Mouse (Mus musculus): ENCODE measurements around the gene Olfr877. TPM values are rescaled to one million over a fixed set of nuclear protein-coding genes. Genes with fewer than 3 reads are reported as not detected.

Olfr877 gene
- polyA plus RNA-seq, 1 experiment from 2014 or later, result not detected

GRCm38 (mm10) chr9:37905555-37905954, 51.5 kb downstream of the Olfr877 start:
- no peaks in the 10 kb centered on the region for H3K4me1 ChIP-seq
- no peaks in the 10 kb centered on the region for H3K27me3 ChIP-seq (ENCODE audit: insufficient read depth, poor library complexity, severe bottlenecking)
- H3K9me3 ChIP-seq, result no peaks in the 10 kb centered on the region
- no peaks in the 10 kb centered on the region for H3K36me3 ChIP-seq
- H3K27ac ChIP-seq, result no peak overlapping the region
- H3K4me3 ChIP-seq, result no peak overlapping the region
- 75% methylated on average over 3 of the region's 3 CpGs for WGBS
- DNase-seq (ENCODE audit: low spot score), result no peak

Other genes starting within 250 kb of the Olfr877 start
- gene Spa17, start 240.5 kb upstream of the Olfr877 start, polyA plus RNA-seq (2016; fragmentation: Nextera tagmentation; extraction: Ambion mirVana), result 7.1 and 8.1 TPM in 2 replicates
- 200 and 203 TPM in 2 replicates for gene Tbrg1, start 197.0 kb upstream of the Olfr877 start, polyA plus RNA-seq (2016; fragmentation: Nextera tagmentation; extraction: Ambion mirVana)
- gene Panx3, start 185.0 kb upstream of the Olfr877 start, polyA plus RNA-seq (2016; fragmentation: Nextera tagmentation; extraction: Ambion mirVana), result 0.31 TPM in 1 of 2 replicates, not detected in the other
- gene Olfr160, start 138.0 kb upstream of the Olfr877 start, polyA plus RNA-seq (2016; fragmentation: Nextera tagmentation; extraction: Ambion mirVana), result not detected in 2 replicates
- gene Olfr874, start 109.2 kb upstream of the Olfr877 start, polyA plus RNA-seq (2016; fragmentation: Nextera tagmentation; extraction: Ambion mirVana), result not detected in 2 replicates
- gene Olfr875, start 82.4 kb upstream of the Olfr877 start, polyA plus RNA-seq (2016; fragmentation: Nextera tagmentation; extraction: Ambion mirVana), result not detected in 2 replicates
- gene Olfr876, start 51.2 kb upstream of the Olfr877 start, polyA plus RNA-seq (2016; fragmentation: Nextera tagmentation; extraction: Ambion mirVana), result not detected in 2 replicates
- not detected in 2 replicates for gene Olfr145, start 42.5 kb downstream of the Olfr877 start, polyA plus RNA-seq (2016; fragmentation: Nextera tagmentation; extraction: Ambion mirVana)
- not detected in 2 replicates for gene Olfr878, start 63.6 kb downstream of the Olfr877 start, polyA plus RNA-seq (2016; fragmentation: Nextera tagmentation; extraction: Ambion mirVana)
- gene Olfr881, start 137.6 kb downstream of the Olfr877 start, polyA plus RNA-seq (2016; fragmentation: Nextera tagmentation; extraction: Ambion mirVana), result not detected in 2 replicates
- gene Olfr883, start 171.5 kb downstream of the Olfr877 start, polyA plus RNA-seq (2016; fragmentation: Nextera tagmentation; extraction: Ambion mirVana), result not detected in 2 replicates
- not detected in 2 replicates for gene Olfr884, start 192.3 kb downstream of the Olfr877 start, polyA plus RNA-seq (2016; fragmentation: Nextera tagmentation; extraction: Ambion mirVana)
- gene Olfr885, start 207.1 kb downstream of the Olfr877 start, polyA plus RNA-seq (2016; fragmentation: Nextera tagmentation; extraction: Ambion mirVana), result not detected in 2 replicates
- not detected in 2 replicates for gene Olfr887, start 229.8 kb downstream of the Olfr877 start, polyA plus RNA-seq (2016; fragmentation: Nextera tagmentation; extraction: Ambion mirVana)

All from heart, embryonic 10.5 days (tissue).